Mouse (Mus musculus) heart, postnatal 0 days (tissue): Measurements from ENCODE around the gene Gpr162. TPM values are rescaled to one million over a fixed set of nuclear protein-coding genes. Genes with fewer than 3 reads are reported as not detected.
A peak's percentile ranks its signal among the peaks of the same experiment; 100 is the strongest.

Experiments
- ATAC-seq: fragments of 200-750 bp; cut with Nextera tagmentation; 2 replicates; pipeline ENCODE4 v1.8.0; 2017; ENCODE audit warnings: low read depth, moderate number of reproducible peaks, moderate library complexity; ENCODE audit not compliant: insufficient read depth
- DNase-seq: peaks from one replicate; pipeline ENCODE4 v3.0.0-alpha.2; 2016; ENCODE audit warnings: low spot score
- H3K27ac ChIP-seq: fragments of 300-500 bp; sonication (generic); 2 replicates; pipeline ENCODE4 v1.5.1; 2014; ENCODE audit warnings: low read depth, mild to moderate bottlenecking
- H3K27me3 ChIP-seq: fragments of 300-500 bp; sonication (generic); 2 replicates; pipeline ENCODE4 v1.6.1; 2014; ENCODE audit warnings: low read length, mixed read lengths; ENCODE audit not compliant: control insufficient read depth, insufficient read depth
- H3K36me3 ChIP-seq: fragments of 300-500 bp; sonication (generic); replicated peaks from 2 replicates; pipeline ENCODE4 v1.6.1; 2014; ENCODE audit warnings: low read length, mixed read lengths; ENCODE audit not compliant: control insufficient read depth, insufficient read depth
- H3K4me1 ChIP-seq: fragments of 300-500 bp; sonication (generic); 2 replicates; pipeline ENCODE4 v1.6.1; 2014; ENCODE audit warnings: antibody characterized with exemption; ENCODE audit not compliant: control insufficient read depth, insufficient read depth
- H3K4me2 ChIP-seq: fragments of 300-500 bp; sonication (generic); 2 replicates; pipeline ENCODE4 v1.6.1; 2014; ENCODE audit warnings: low read depth, mild to moderate bottlenecking, low read length, moderate library complexity
- H3K4me3 ChIP-seq: fragments of 300-500 bp; sonication (generic); 2 replicates; pipeline ENCODE4 v1.5.1; 2014; ENCODE audit warnings: low read depth, low read length
- H3K9ac ChIP-seq: fragments of 300-500 bp; sonication (generic); replicated peaks from 2 replicates; pipeline ENCODE4 v1.6.1; 2014; ENCODE audit warnings: low read depth, low read length, mixed read lengths
- H3K9me3 ChIP-seq: fragments of 300-500 bp; sonication (generic); replicated peaks from 2 replicates; pipeline ENCODE4 v1.6.1; 2016; ENCODE audit warnings: low read length; ENCODE audit not compliant: control insufficient read depth
- CTCF ChIP-seq: IDR thresholded peaks from 2 replicates; pipeline ENCODE4 v1.5.1; 2016; ENCODE audit warnings: antibody characterized with exemption, control low read depth, low read depth
- EP300 ChIP-seq: IDR thresholded peaks from 2 replicates; pipeline ENCODE4 v1.6.1; 2016; ENCODE audit warnings: antibody characterized with exemption, low read depth
- WGBS: fragments of 180-500 bp; shearing (Covaris S2); extraction: QIAGEN DNeasy Blood & Tissue Kit; methylation state at CpG from one replicate; pipeline ENCODE4 v1.1.7; 2014; 5-methylcytosine and 5-hydroxymethylcytosine counted together
- polyA plus RNA-seq: library from polyadenylated mRNA; unstranded; fragments of >200 nt; fragmentation: Nextera tagmentation; extraction: Ambion mirVana; gene quantifications from 2 replicates; pipeline ENCODE4 v1.2.1, GENCODE M21; 2015
- total RNA-seq: library from RNA; depleted of rRNA; stranded (reverse); fragments of >200 nt; gene quantifications from 2 replicates; pipeline ENCODE4 v1.2.3, GENCODE M21; 2014; ENCODE audit warnings: low replicate concordance

Gene Gpr162
- total and polyA plus RNA-seq, 2 experiments from 2014 or later: 1.5 to 2.9 TPM

DNA sequence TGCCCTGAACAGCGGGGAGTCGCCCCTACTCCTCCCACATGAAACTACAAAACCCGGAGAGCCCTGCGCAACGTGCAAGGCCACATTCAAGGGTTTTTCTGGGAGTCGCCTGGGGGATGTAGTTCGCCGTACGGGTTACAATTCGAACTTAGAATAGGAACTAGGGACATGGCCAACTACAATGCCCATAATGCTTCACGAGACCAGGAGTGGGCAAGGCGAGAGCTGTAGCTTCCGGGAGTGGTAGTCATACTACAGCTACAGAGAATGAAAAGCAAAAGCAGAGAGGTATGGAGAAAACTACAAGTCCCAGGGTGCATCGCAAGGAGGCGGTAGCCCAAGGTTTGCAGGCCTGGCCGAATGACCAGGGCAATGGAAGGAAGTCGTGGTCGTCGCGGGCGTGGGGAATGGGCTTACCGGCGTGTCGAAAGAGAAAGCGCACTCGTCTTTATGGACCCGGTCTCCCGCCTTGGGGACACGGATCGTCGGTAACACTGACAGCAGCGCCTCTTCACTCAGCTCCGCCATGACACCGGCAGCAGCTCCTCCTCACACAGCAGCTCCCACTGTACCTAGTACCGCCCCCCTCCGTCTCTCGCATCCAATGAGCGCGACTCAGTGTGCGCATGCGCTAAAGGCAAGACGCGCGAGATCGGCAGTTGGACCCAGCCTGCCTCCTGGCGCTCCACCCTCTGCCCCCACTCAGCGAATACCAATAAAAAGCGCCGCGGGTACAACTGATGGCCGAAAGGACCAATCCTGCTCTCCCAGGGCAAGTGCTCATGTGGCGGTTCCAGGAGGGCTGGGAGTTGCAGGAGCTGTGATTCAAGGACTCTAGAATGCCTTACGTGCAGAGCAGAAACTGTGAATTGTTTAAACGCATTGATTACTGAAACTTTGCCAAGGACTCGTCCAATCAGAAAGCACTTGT is 34.6 kb downstream of the Gpr162 start, which contains the start of the genes Usp5 and Cdca3:
TSS of gene Usp5 (minus strand) at position 617 of the 931 bp plus-strand sequence.
TSS of gene Cdca3 (plus strand) at position 680 of the 931 bp plus-strand sequence.
- H3K27me3 ChIP-seq: no peaks in the 10 kb centered on the region
- H3K27ac ChIP-seq: peak within 1 kb of the TSS; percentile 96
- WGBS: under 1% methylated on average over 55 of the region's 55 CpGs
- TF ChIP-seq CTCF: peak; percentile 1; the same call in 1 of the 2 replicates
- TF ChIP-seq EP300: 0 out of 2 replicates have a peak, but pooled peaks have one; percentile 17
- no peaks in the 10 kb centered on the region for H3K9me3 ChIP-seq
- H3K4me2 ChIP-seq: peak within 1 kb of the TSS; percentile 92
- H3K36me3 ChIP-seq: peaks cover 45% of the 10 kb centered on the region
- peak; percentile 100 for DNase-seq
- peak within 1 kb of the TSS; percentile 73 for H3K9ac ChIP-seq
- peak; percentile 92 for ATAC-seq
- peak within 1 kb of the TSS; percentile 72 for H3K4me3 ChIP-seq
- peaks cover 18% of the 10 kb centered on the region for H3K4me1 ChIP-seq

DNA sequence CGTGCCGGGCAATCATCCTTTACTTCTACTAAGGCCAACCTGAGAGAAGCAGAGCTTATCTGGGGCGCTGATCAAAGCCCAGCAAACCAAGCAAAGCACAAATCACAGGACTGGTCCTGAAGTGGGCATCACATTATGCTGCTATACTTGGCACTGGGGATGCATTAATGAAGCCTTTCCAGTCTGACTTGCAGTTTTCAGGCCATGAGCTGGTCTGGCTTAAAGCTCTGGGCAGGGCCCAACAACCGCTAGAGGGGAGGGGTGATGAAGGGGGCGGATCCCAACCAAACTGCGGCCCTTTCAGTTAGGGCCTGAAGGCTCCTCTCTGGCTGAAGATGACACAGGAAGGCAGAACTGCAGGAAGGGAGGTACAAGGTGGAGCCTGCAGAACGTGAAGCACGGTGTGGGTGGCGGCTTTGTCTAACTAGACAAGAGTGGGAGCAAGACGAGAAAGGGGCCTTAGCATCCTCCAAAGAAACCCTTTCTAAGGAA is 35.6 kb downstream of the Gpr162 start:
- Histone ChIP-seq H3K4me2 (peak overlapping the region; percentile 87), H3K36me3 (peaks cover 51% of the 10 kb centered on the region), H3K9me3 (no peaks in the 10 kb centered on the region), H3K27me3 (no peaks in the 10 kb centered on the region), H3K9ac (peak overlapping the region; percentile 46), H3K4me3 (peak overlapping the region; percentile 72), H3K27ac (no peak overlapping the region), H3K4me1 (peaks cover 18% of the 10 kb centered on the region)
- DNase-seq (peak; percentile 25), ATAC-seq (no peak)
- 22% methylated on average over 10 of the region's 10 CpGs for WGBS
- TF ChIP-seq CTCF: no peak; the same call in 1 of the 2 replicates
- no peak for TF ChIP-seq EP300

DNA sequence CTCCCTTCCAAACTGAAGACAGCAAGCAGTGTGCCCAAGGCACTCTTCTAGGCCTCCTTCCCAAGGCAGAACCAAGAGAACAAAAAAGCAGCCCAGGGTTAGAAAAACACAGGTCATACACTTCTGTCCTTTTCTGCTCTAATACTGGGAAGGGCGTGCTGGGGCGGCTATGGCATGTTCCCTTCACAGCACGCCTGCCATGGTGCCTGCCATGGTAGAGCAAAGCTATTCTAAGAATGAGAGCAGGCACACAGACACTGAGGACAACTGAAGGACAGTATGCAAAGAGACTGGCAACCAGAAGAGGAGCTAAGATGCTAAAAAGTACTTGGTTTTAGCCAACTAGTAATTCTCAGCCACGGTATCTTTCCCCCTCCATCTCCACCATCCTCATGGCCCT is 41.7 kb downstream of the Gpr162 start:
- peaks cover 93% of the 10 kb centered on the region for H3K36me3 ChIP-seq
- peak overlapping the region; percentile 48 for H3K27ac ChIP-seq
- no peaks in the 10 kb centered on the region for H3K4me1 ChIP-seq
- H3K4me2 ChIP-seq: no peak overlapping the region
- peak; percentile 19 for DNase-seq
- ATAC-seq: peak; percentile 62
- no peak overlapping the region for H3K4me3 ChIP-seq
- TF ChIP-seq EP300: no peak
- TF ChIP-seq CTCF: no peak
- WGBS: 61% methylated on average over 4 of the region's 4 CpGs
- H3K27me3 ChIP-seq: no peaks in the 10 kb centered on the region
- H3K9me3 ChIP-seq: no peaks in the 10 kb centered on the region
- no peak overlapping the region for H3K9ac ChIP-seq

- Histone ChIP-seq H3K27ac (no peak overlapping the region), H3K27me3 (no peaks in the 10 kb centered on the region), H3K36me3 (peaks cover 100% of the 10 kb centered on the region), H3K9me3 (no peaks in the 10 kb centered on the region), H3K4me2 (no peak overlapping the region), H3K9ac (no peak overlapping the region), H3K4me3 (no peak overlapping the region), H3K4me1 (no peaks in the 10 kb centered on the region)
- TF ChIP-seq EP300 (no peak), CTCF (no peak)
- DNase-seq: no peak
- WGBS: 87% methylated on average over 5 of the region's 5 CpGs
- ATAC-seq: no peak
Observed at GRCm38 (mm10) chr6:124820891-124821290, 42.9 kb downstream of the Gpr162 start.

DNA sequence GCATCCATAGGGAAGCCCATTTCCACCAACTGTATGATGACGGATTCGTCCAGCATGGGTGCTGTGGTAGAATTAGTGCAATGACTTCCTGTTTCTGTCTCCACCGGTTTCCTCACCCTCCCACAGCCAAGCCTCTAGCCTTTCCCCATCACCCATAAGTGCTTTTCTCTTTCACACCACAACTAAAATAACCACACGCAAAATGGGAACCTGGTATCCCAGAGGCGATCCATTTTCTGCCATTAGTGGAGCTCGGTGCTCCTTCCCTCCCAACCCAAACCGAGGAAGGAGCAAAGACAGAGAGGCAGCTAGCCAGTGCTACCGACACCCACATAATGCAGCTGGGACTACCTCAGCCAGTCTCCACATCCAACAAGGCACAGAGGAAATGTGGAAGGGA is 45.8 kb downstream of the Gpr162 start:
- peaks cover 79% of the 10 kb centered on the region for H3K36me3 ChIP-seq
- ATAC-seq (no peak), DNase-seq (no peak)
- no peak overlapping the region for H3K4me2 ChIP-seq
- no peaks in the 10 kb centered on the region for H3K9me3 ChIP-seq
- no peak overlapping the region for H3K27ac ChIP-seq
- no peaks in the 10 kb centered on the region for H3K27me3 ChIP-seq
- no peak overlapping the region for H3K4me3 ChIP-seq
- no peak overlapping the region for H3K9ac ChIP-seq
- 82% methylated on average over 8 of the region's 8 CpGs for WGBS
- 0 out of 2 replicates have a peak, but pooled peaks cover 6% of the 10 kb centered on the region for H3K4me1 ChIP-seq
- TF ChIP-seq EP300 (no peak), CTCF (no peak)
